11 mouse cellular contexts compared by ENCODE assay signal in the genomic region with DNA sequence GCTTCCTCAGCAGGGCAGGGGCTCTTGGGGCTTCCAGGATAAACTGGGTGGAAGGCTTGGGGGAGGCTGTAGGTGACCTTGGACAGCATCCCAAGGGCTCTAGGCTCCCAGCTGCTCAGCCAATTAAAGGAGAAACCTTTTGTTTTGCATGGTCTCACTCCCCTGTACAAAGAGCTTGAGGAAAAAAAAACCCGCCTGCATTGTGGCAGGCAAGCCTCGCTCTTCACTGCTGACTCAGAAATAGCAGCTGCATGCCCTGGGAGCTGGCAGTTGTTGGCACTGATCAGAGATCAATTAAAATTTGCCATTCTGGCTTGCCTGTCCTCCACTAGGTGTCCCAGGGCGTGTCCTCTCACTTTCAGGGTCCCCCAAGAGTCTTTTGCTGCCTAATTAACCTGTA.
DNase-seq lines count a peak whose midpoint lies in the region; ATAC-seq and TF ChIP-seq lines count a peak whose summit lies in the region.
"Had no signal": no experiment of that assay in that cellular context is flagged by ENCODE, and none has a peak within 500 bp of the region (broad histone marks: within the 10 kb centered on the region; RNA-seq: fewer than 3 reads in every experiment).

No protein-coding gene starts in this region.

- TF ChIP-seq CTCF in liver, adult 2 months (IDR thresholded peaks at IDR 0.05; ENCODE audit: low read depth, low read length), result peak; percentile 52
- peak; percentile 10; the same call in 1 of the 2 replicates for TF ChIP-seq CTCF in hindbrain, postnatal 0 days (IDR thresholded peaks at IDR 0.05; ENCODE audit: low read depth)
- TF ChIP-seq CTCF in thymus, adult 2 months (IDR thresholded peaks at IDR 0.05; ENCODE audit: borderline replicate concordance, control insufficient read depth, extremely low read depth, insufficient read depth, low read length, poor library complexity), result no peak

- WGBS in liver, adult 2 months, result 22% methylated on average over 3 of the region's 3 CpGs
- WGBS in liver, embryonic 11.5 days, result 52% methylated on average over 3 of the region's 3 CpGs
- WGBS in forebrain, embryonic 10.5 days, result 22% methylated on average over 3 of the region's 3 CpGs
- 11% methylated on average over 3 of the region's 3 CpGs for WGBS in hindbrain, postnatal 0 days
- WGBS in thymus, adult 2 months, result 69% methylated on average over 3 of the region's 3 CpGs

- no peaks in the 10 kb centered on the region for H3K9me3 ChIP-seq in liver, embryonic 11.5 days (ENCODE audit: control insufficient read depth, low read length)
- H3K9me3 ChIP-seq in forebrain, embryonic 10.5 days, result no peaks in the 10 kb centered on the region
- H3K9me3 ChIP-seq in hindbrain, postnatal 0 days (ENCODE audit: low read length), result no peaks in the 10 kb centered on the region
- H3K9me3 ChIP-seq: liver, embryonic 12.5 days had no signal

- no peak for ATAC-seq in liver, embryonic 11.5 days (replicated peaks; ENCODE audit: low FRiP score)
- 0 out of 2 replicates have a peak, but pooled peaks have one; percentile 24 for ATAC-seq in hindbrain, postnatal 0 days
- ATAC-seq: liver, embryonic 12.5 days had no signal

- H3K9ac ChIP-seq in liver, adult 2 months (ENCODE audit: low read depth, low read length), result no peak overlapping the region
- no peak overlapping the region for H3K9ac ChIP-seq in liver, embryonic 11.5 days (ENCODE audit: low read depth, low read length)
- H3K9ac ChIP-seq in hindbrain, postnatal 0 days (replicated peaks; ENCODE audit: low read length), result no peak overlapping the region
- H3K9ac ChIP-seq: liver, embryonic 12.5 days had no signal

- no peak overlapping the region for H3K27ac ChIP-seq in liver, adult 2 months (replicated peaks; ENCODE audit: insufficient read depth, low read depth, low read length)
- no peak overlapping the region for H3K27ac ChIP-seq in liver, embryonic 11.5 days (ENCODE audit: low read depth, low read length)
- H3K27ac ChIP-seq in forebrain, embryonic 10.5 days, result peak overlapping the region; percentile 80
- no peak overlapping the region for H3K27ac ChIP-seq in hindbrain, postnatal 0 days
- H3K27ac ChIP-seq in thymus, adult 2 months (ENCODE audit: control insufficient read depth, insufficient read depth, low read length), result no peak overlapping the region
- H3K27ac ChIP-seq: heart, adult 2 months; kidney, postnatal 0 days; liver, embryonic 12.5 days had no signal

- H3K36me3 ChIP-seq in liver, adult 2 months (ENCODE audit: control insufficient read depth, insufficient read depth, low read length), result no peaks in the 10 kb centered on the region
- no peaks in the 10 kb centered on the region for H3K36me3 ChIP-seq in liver, embryonic 11.5 days (ENCODE audit: control insufficient read depth, insufficient read depth, low read length)
- H3K36me3 ChIP-seq in forebrain, embryonic 10.5 days (replicated peaks), result no peaks in the 10 kb centered on the region
- H3K36me3 ChIP-seq in hindbrain, postnatal 0 days (ENCODE audit: insufficient read depth, low read length), result no peaks in the 10 kb centered on the region
- H3K36me3 ChIP-seq in thymus, adult 2 months (ENCODE audit: control insufficient read depth, insufficient read depth, low read length), result no peaks in the 10 kb centered on the region
- H3K36me3 ChIP-seq: liver, embryonic 12.5 days had no signal

- no peak overlapping the region for H3K4me3 ChIP-seq in liver, adult 2 months (ENCODE audit: insufficient read depth, low read depth, low read length)
- no peak overlapping the region for H3K4me3 ChIP-seq in liver, embryonic 11.5 days (ENCODE audit: low read depth, low read length)
- H3K4me3 ChIP-seq in forebrain, embryonic 10.5 days, result no peak overlapping the region
- no peak overlapping the region for H3K4me3 ChIP-seq in hindbrain, postnatal 0 days (ENCODE audit: low read length)
- H3K4me3 ChIP-seq in thymus, adult 2 months (ENCODE audit: control insufficient read depth, insufficient read depth, low read length), result no peak overlapping the region
- H3K4me3 ChIP-seq: heart, adult 2 months; liver, embryonic 12.5 days had no signal

- peak; percentile 66 for DNase-seq in liver, adult 2 months (ENCODE audit: extremely low read depth, low read depth, low spot score)
- no peak for DNase-seq in liver, embryonic 11.5 days (ENCODE audit: low spot score)
- DNase-seq in forebrain, embryonic 10.5 days (ENCODE audit: extremely low spot score, low spot score), result peak; percentile 49
- DNase-seq in hindbrain, postnatal 0 days (ENCODE audit: low spot score), result peak; percentile 59
- DNase-seq in retina, postnatal 1 day, result peak; percentile 75
- DNase-seq in left cerebral cortex, adult 18-20 months (ENCODE audit: low spot score in 2 of 2), result no peak
- no peak for DNase-seq in thymus, adult 2 months
- no peak for DNase-seq in thymus, postnatal 0 days (ENCODE audit: low spot score)
- DNase-seq: heart, adult 2 months had no signal

- H3K27me3 ChIP-seq in liver, adult 2 months (ENCODE audit: control insufficient read depth, insufficient read depth, low read length), result no peaks in the 10 kb centered on the region
- peaks cover 6% of the 10 kb centered on the region; the same call in 1 of the 2 replicates for H3K27me3 ChIP-seq in liver, embryonic 11.5 days (replicated peaks; ENCODE audit: control insufficient read depth, insufficient read depth, low read length)
- peaks cover 28% of the 10 kb centered on the region for H3K27me3 ChIP-seq in forebrain, embryonic 10.5 days (ENCODE audit: poor library complexity, severe bottlenecking)
- no peaks in the 10 kb centered on the region for H3K27me3 ChIP-seq in hindbrain, postnatal 0 days (ENCODE audit: insufficient read depth, low read length)
- no peaks in the 10 kb centered on the region for H3K27me3 ChIP-seq in thymus, adult 2 months (ENCODE audit: control insufficient read depth, insufficient read depth, low read length)

- TF ChIP-seq POLR2A in liver, adult 2 months (IDR thresholded peaks at IDR 0.05; ENCODE audit: extremely low read depth, insufficient read depth, low read length), result no peak
- no peak for TF ChIP-seq POLR2A in thymus, adult 2 months (IDR thresholded peaks at IDR 0.05; ENCODE audit: control insufficient read depth, extremely low read depth, insufficient read depth, low read length, poor library complexity)

- no peak overlapping the region for H3K4me2 ChIP-seq in liver, embryonic 11.5 days
- H3K4me2 ChIP-seq in hindbrain, postnatal 0 days (ENCODE audit: low read depth, low read length), result no peak overlapping the region
- H3K4me2 ChIP-seq: liver, embryonic 12.5 days had no signal

- no peaks in the 10 kb centered on the region for H3K79me2 ChIP-seq in liver, adult 2 months (ENCODE audit: control insufficient read depth, insufficient read depth, low read length)

- H3K4me1 ChIP-seq in liver, adult 2 months (ENCODE audit: control insufficient read depth, insufficient read depth, low read length), result peaks cover 12% of the 10 kb centered on the region
- H3K4me1 ChIP-seq in liver, embryonic 11.5 days (replicated peaks; ENCODE audit: control insufficient read depth, insufficient read depth, low read length), result peaks cover 8% of the 10 kb centered on the region
- peaks cover 49% of the 10 kb centered on the region for H3K4me1 ChIP-seq in forebrain, embryonic 10.5 days
- peaks cover 16% of the 10 kb centered on the region for H3K4me1 ChIP-seq in hindbrain, postnatal 0 days (ENCODE audit: insufficient read depth, low read length)
- no peaks in the 10 kb centered on the region for H3K4me1 ChIP-seq in thymus, adult 2 months (replicated peaks; ENCODE audit: control insufficient read depth, insufficient read depth, low read length)

Comparison
In these comparisons a context has a peak if more than half of its experiments do, and no peak if none do; other contexts are left out.
1. DNase-seq: peak in liver, adult 2 months (single experiment), forebrain, embryonic 10.5 days (single experiment), hindbrain, postnatal 0 days (single experiment) and retina, postnatal 1 day (single experiment); none in liver, embryonic 11.5 days (single experiment), left cerebral cortex, adult 18-20 months (0 of 2), thymus, adult 2 months (single experiment) and thymus, postnatal 0 days (single experiment).